Mouse (Mus musculus): Measurements from ENCODE around the gene Gm4871. TPM values are rescaled to one million over a fixed set of nuclear protein-coding genes. Genes with fewer than 3 reads are reported as not detected.

Gm4871 gene
- polyA plus RNA-seq, 1 experiment from 2014 or later: not detected

DNA sequence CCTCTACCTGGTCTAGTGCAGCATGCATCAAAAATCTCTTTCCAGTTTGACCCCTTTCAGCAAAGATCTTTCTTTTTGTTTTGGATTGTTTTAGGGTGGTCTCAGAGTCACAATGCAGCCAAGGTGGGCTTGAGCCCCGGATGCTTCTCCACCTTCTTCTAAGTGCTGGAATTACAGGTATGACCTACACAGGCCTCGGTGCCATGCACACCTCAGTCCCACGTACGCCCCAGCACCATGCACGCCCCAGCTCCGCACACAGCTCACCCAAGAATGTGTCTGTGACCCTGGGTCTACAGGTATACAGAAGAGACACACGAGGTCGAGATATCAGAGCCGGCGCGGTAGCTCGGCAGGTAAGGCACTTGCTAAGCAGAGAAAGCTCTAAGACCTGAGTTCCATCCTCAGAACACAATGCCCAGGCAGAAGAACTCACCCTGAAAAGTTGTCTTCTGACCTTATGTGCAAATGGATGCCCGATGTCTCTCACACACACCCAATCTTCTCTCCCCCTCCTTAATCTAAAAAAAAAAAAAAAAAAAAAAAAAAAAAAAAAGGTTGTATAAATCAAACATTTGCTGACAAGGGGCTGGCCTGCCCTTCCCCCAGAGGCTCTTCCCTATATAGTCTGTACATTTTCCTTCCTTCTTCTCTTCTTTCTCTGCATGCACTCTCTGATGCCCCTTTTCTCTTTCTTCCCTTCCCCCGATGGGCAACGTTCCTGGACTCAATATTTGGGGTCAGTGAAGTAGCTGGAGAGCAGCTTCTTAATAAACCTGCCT lies 23.5 kb downstream of the Gm4871 start:
- DNase-seq (ENCODE audit: low spot score, missing footprints) (no peak), ATAC-seq (ENCODE audit: low FRiP score) (no peak)
- Histone ChIP-seq H3K9ac (ENCODE audit: low read length) (no peak overlapping the region), H3K4me2 (no peak overlapping the region), H3K4me1 (ENCODE audit: control insufficient read depth, insufficient read depth, low read length) (no peaks in the 10 kb centered on the region), H3K4me3 (ENCODE audit: low read depth, low read length) (no peak overlapping the region), H3K27me3 (ENCODE audit: control insufficient read depth, insufficient read depth, low read length) (no peaks in the 10 kb centered on the region), H3K27ac (ENCODE audit: low read depth, low read length) (no peak overlapping the region), H3K36me3 (ENCODE audit: control insufficient read depth, insufficient read depth, low read length) (no peaks in the 10 kb centered on the region), H3K9me3 (ENCODE audit: control insufficient read depth, low read length) (no peaks in the 10 kb centered on the region)
- 92% methylated on average over 15 of the region's 15 CpGs for WGBS

DNA sequence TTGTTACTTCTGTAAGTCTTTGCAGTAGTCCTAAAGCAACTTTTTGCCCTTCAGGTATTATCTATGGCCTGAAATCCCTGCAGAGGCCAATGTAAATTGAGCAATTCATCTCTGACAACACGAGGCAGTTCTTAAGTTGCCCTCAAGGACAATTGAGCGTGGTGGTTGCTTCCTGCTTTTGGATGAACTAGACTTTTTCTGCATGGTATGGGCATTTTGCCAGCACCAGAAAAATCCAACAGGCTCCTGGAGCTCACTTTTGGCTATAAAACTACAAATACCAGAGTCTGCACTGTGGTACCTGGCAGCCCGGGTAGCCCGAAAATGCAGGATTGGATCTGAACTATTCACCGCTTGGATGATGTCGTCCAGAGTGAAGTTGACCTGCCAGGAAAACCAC lies 27.0 kb downstream of the Gm4871 start:
- H3K9me3 ChIP-seq (ENCODE audit: control insufficient read depth, low read length): no peaks in the 10 kb centered on the region
- no peak overlapping the region for H3K4me3 ChIP-seq (ENCODE audit: low read depth, low read length)
- DNase-seq (ENCODE audit: low spot score, missing footprints) (no peak), ATAC-seq (ENCODE audit: low FRiP score) (no peak)
- H3K4me2 ChIP-seq: no peak overlapping the region
- no peak overlapping the region for H3K27ac ChIP-seq (ENCODE audit: low read depth, low read length)
- H3K27me3 ChIP-seq (ENCODE audit: control insufficient read depth, insufficient read depth, low read length): no peaks in the 10 kb centered on the region
- no peaks in the 10 kb centered on the region for H3K36me3 ChIP-seq (ENCODE audit: control insufficient read depth, insufficient read depth, low read length)
- H3K4me1 ChIP-seq (ENCODE audit: control insufficient read depth, insufficient read depth, low read length): no peaks in the 10 kb centered on the region
- H3K9ac ChIP-seq (ENCODE audit: low read length): no peak overlapping the region
- 89% methylated on average over 6 of the region's 6 CpGs for WGBS

DNA sequence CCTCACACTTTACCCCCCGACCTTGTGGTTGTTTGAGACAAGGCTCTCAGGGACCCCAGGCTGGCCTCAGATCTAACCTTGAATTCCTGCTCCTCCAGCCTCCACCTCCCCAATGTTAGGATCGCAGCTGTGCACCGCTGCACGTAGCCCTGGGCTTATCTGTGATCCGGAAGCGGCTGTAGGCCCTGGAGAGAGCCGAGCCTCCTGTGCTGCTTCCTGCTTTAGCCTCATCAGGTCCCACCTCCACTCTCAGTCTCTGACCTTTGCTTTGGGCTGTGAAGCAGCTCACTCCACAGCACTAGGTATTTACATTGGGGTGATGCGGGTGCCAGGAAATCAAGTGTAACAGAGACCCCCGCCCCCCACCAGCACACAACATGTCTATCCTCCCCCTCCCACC lies 28.1 kb downstream of the Gm4871 start:
- ATAC-seq (ENCODE audit: low FRiP score) (no peak), DNase-seq (ENCODE audit: low spot score, missing footprints) (no peak)
- H3K27me3 ChIP-seq (ENCODE audit: control insufficient read depth, insufficient read depth, low read length): no peaks in the 10 kb centered on the region
- no peak overlapping the region for H3K4me2 ChIP-seq
- no peak overlapping the region for H3K9ac ChIP-seq (ENCODE audit: low read length)
- 85% methylated on average over 9 of the region's 9 CpGs for WGBS
- H3K36me3 ChIP-seq (ENCODE audit: control insufficient read depth, insufficient read depth, low read length): no peaks in the 10 kb centered on the region
- no peak overlapping the region for H3K27ac ChIP-seq (ENCODE audit: low read depth, low read length)
- no peak overlapping the region for H3K4me3 ChIP-seq (ENCODE audit: low read depth, low read length)
- no peaks in the 10 kb centered on the region for H3K9me3 ChIP-seq (ENCODE audit: control insufficient read depth, low read length)
- H3K4me1 ChIP-seq (ENCODE audit: control insufficient read depth, insufficient read depth, low read length): no peaks in the 10 kb centered on the region

DNA sequence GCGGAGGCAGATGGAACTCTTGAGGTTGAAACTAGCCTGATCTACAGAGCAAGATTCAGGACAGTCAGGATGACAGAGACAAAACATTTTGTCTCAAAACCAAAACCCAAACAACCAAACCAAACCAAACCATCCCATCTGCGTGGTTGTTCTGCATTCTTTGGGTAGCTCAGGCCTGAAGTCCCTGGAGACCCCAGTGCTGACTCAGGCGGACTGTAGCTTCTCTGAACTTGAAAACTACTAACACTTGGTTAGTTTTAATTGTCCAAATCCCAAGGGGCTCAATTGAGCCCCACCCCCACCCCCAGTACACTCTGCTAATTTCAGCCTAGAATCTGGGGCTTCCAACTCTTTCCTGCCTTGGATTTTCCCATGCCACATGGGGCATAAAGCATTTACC lies 29.2 kb downstream of the Gm4871 start:
- Histone ChIP-seq H3K4me3 (ENCODE audit: low read depth, low read length) (no peak overlapping the region), H3K9me3 (ENCODE audit: control insufficient read depth, low read length) (no peaks in the 10 kb centered on the region), H3K27ac (ENCODE audit: low read depth, low read length) (no peak overlapping the region), H3K36me3 (ENCODE audit: control insufficient read depth, insufficient read depth, low read length) (no peaks in the 10 kb centered on the region), H3K4me2 (no peak overlapping the region), H3K9ac (ENCODE audit: low read length) (no peak overlapping the region), H3K4me1 (ENCODE audit: control insufficient read depth, insufficient read depth, low read length) (no peaks in the 10 kb centered on the region), H3K27me3 (ENCODE audit: control insufficient read depth, insufficient read depth, low read length) (no peaks in the 10 kb centered on the region)
- DNase-seq (ENCODE audit: low spot score, missing footprints): no peak
- ATAC-seq (ENCODE audit: low FRiP score): no peak
- WGBS: 78% methylated on average over 3 of the region's 3 CpGs

DNA sequence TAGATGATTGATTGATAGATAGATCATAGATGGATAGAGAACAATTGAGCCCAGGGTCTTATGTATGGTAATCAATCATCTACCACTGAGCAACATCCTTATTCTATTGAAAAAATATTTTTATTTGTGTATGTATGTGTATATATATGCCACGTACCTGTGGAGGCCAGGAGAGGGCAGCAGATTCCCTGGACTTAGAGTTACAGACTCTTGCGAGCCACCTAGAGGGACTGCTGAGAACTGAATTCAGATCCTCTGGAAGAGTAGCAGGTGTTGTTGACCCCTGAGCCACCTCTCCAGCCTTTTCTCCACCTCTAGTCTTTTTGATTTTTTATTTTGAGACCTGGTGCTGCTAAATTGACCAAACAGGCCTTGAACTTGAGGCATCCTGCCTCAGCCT lies 34.1 kb downstream of the Gm4871 start:
- Histone ChIP-seq H3K9me3 (ENCODE audit: control insufficient read depth, low read length) (no peaks in the 10 kb centered on the region), H3K4me3 (ENCODE audit: low read depth, low read length) (no peak overlapping the region), H3K9ac (ENCODE audit: low read length) (no peak overlapping the region), H3K4me1 (ENCODE audit: control insufficient read depth, insufficient read depth, low read length) (no peaks in the 10 kb centered on the region), H3K4me2 (no peak overlapping the region), H3K27ac (ENCODE audit: low read depth, low read length) (no peak overlapping the region), H3K36me3 (ENCODE audit: control insufficient read depth, insufficient read depth, low read length) (no peaks in the 10 kb centered on the region), H3K27me3 (ENCODE audit: control insufficient read depth, insufficient read depth, low read length) (no peaks in the 10 kb centered on the region)
- WGBS: 22% methylated on average over 2 of the region's 2 CpGs
- no peak for DNase-seq (ENCODE audit: low spot score, missing footprints)
- ATAC-seq (ENCODE audit: low FRiP score): no peak

DNA sequence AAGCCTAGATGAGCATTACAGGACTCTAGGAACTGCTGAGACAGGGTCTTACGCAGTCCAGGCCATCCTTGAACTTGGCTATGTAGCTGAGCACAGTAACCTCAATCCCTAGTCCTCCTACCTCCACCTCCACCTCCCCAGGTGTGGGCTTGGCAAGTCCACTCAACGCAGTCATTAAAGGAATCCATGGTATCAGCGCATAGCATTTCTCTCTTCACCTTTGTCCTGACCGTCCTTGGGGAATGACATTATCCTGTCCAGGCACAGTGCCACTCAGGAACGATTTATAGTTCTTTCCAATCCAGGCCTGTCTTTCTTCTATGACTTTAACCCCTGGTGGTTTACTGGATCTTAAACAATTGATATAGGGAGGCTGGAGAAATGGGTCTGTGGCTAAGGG lies 42.1 kb downstream of the Gm4871 start:
- DNase-seq (ENCODE audit: low spot score, missing footprints): peak; percentile 57
- no peak overlapping the region for H3K4me3 ChIP-seq (ENCODE audit: low read depth, low read length)
- H3K9ac ChIP-seq (ENCODE audit: low read length): no peak overlapping the region
- H3K27me3 ChIP-seq (ENCODE audit: control insufficient read depth, insufficient read depth, low read length): no peaks in the 10 kb centered on the region
- no peak for ATAC-seq (ENCODE audit: low FRiP score)
- H3K9me3 ChIP-seq (ENCODE audit: control insufficient read depth, low read length): no peaks in the 10 kb centered on the region
- no peak overlapping the region for H3K27ac ChIP-seq (ENCODE audit: low read depth, low read length)
- H3K36me3 ChIP-seq (ENCODE audit: control insufficient read depth, insufficient read depth, low read length): no peaks in the 10 kb centered on the region
- H3K4me2 ChIP-seq: no peak overlapping the region
- no peaks in the 10 kb centered on the region for H3K4me1 ChIP-seq (ENCODE audit: control insufficient read depth, insufficient read depth, low read length)
- 88% methylated on average over 5 of the region's 5 CpGs for WGBS

DNA sequence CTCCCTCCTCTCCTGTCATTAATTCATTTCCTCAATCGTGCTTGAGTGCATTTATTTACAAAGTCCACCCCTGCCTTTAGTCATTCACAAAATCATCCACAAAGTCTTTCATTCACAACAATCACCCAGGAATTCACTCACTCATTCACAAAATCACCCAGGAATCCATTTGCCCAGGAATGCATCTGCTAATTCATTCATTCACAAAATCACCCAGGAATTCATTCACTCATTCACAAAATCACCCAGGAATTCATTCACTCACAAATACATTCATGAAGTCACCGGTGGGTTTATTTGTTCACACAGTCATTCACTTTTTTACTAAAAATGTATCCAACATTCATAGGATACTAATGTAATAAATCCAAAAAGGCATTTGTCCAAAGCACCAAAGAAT lies 42.5 kb downstream of the Gm4871 start:
- H3K9ac ChIP-seq (ENCODE audit: low read length): no peak overlapping the region
- no peak overlapping the region for H3K4me3 ChIP-seq (ENCODE audit: low read depth, low read length)
- H3K27ac ChIP-seq (ENCODE audit: low read depth, low read length): no peak overlapping the region
- 68% methylated on average over 2 of the region's 2 CpGs for WGBS
- no peaks in the 10 kb centered on the region for H3K27me3 ChIP-seq (ENCODE audit: control insufficient read depth, insufficient read depth, low read length)
- ATAC-seq (ENCODE audit: low FRiP score) (no peak), DNase-seq (ENCODE audit: low spot score, missing footprints) (no peak)
- no peaks in the 10 kb centered on the region for H3K36me3 ChIP-seq (ENCODE audit: control insufficient read depth, insufficient read depth, low read length)
- no peaks in the 10 kb centered on the region for H3K4me1 ChIP-seq (ENCODE audit: control insufficient read depth, insufficient read depth, low read length)
- H3K9me3 ChIP-seq (ENCODE audit: control insufficient read depth, low read length): no peaks in the 10 kb centered on the region
- no peak overlapping the region for H3K4me2 ChIP-seq

DNA sequence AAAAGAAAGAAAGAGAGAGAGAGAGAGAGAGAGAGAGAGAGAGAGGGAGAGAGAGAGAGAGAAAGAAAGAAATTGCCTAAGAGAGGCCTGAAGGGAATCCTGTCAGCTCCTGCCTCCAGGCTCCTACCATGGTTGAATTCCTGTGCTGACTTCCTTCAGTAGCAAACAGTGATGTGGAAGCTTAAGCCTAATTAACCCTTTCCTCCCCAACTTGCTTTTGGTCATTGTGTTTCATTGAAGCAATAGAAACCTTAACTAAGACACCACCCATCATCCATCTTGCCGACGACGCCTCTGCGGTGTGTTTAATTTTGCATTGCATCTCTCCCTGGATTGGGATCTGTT lies 43.5 kb downstream of the Gm4871 start:
- Histone ChIP-seq H3K4me1 (ENCODE audit: control insufficient read depth, insufficient read depth, low read length) (no peaks in the 10 kb centered on the region), H3K9ac (ENCODE audit: low read length) (no peak overlapping the region), H3K27me3 (ENCODE audit: control insufficient read depth, insufficient read depth, low read length) (no peaks in the 10 kb centered on the region), H3K4me2 (no peak overlapping the region), H3K4me3 (ENCODE audit: low read depth, low read length) (no peak overlapping the region), H3K27ac (ENCODE audit: low read depth, low read length) (no peak overlapping the region), H3K36me3 (ENCODE audit: control insufficient read depth, insufficient read depth, low read length) (no peaks in the 10 kb centered on the region), H3K9me3 (ENCODE audit: control insufficient read depth, low read length) (no peaks in the 10 kb centered on the region)
- 89% methylated on average over 4 of the region's 4 CpGs for WGBS
- DNase-seq (ENCODE audit: low spot score, missing footprints) (peak; percentile 87), ATAC-seq (ENCODE audit: low FRiP score) (no peak)

DNA sequence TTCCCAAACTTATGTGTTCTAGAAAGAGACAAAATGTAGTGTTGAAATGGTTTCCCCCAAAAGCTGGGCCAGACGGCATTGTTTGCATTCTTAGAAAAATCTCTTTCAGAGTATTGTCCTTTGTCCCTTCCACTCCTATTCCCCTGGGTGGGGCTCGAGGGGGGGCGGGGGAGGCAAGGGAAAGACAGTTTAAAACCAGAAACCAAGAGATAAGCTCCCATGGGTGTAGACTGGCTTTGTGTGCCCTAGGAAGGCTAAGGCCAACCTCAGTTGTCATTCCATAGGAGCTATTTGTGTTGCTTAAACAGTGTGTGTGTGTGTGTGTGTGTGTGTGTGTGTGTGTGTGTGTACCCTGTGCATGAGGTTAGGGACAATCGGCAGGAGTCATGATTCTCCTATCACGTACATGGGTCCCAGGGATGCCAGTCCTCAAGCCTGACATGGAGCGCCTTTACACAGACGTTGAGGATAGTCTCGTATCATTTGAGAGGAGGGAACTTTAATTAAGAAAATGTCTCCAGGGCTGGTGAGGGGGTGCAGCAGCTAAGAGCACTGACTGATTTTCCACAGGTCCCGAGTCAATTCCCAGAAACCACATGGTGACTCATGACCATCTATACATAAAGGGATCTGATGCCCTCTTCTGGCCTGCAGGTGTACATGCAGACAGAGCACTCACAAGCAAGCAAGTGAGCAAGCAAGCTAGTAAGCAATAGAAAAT lies 44.1 kb downstream of the Gm4871 start:
- Histone ChIP-seq H3K4me3 (ENCODE audit: low read depth, low read length) (no peak overlapping the region), H3K27me3 (ENCODE audit: control insufficient read depth, insufficient read depth, low read length) (no peaks in the 10 kb centered on the region), H3K36me3 (ENCODE audit: control insufficient read depth, insufficient read depth, low read length) (no peaks in the 10 kb centered on the region), H3K4me1 (ENCODE audit: control insufficient read depth, insufficient read depth, low read length) (no peaks in the 10 kb centered on the region), H3K9ac (ENCODE audit: low read length) (no peak overlapping the region), H3K4me2 (no peak overlapping the region), H3K9me3 (ENCODE audit: control insufficient read depth, low read length) (no peaks in the 10 kb centered on the region), H3K27ac (ENCODE audit: low read depth, low read length) (no peak overlapping the region)
- peak; percentile 88 for DNase-seq (ENCODE audit: low spot score, missing footprints)
- ATAC-seq (ENCODE audit: low FRiP score): 0 out of 2 replicates have a peak, but pooled peaks have one; percentile 46
- WGBS: 55% methylated on average over 9 of the region's 9 CpGs

All from midbrain, embryonic 11.5 days (tissue).